Mouse (Mus musculus) olfactory bulb, adult 2 months (tissue): ENCODE data around the gene Nav2.

Source experiments
- CTCF ChIP-seq: fragments of 200-500 bp; IDR thresholded peaks from 2 replicates; pipeline ENCODE4 v1.5.1; 2012; ENCODE audit warnings: low read depth, mild to moderate bottlenecking, low read length, moderate library complexity; ENCODE audit not compliant: insufficient read depth
- POLR2A ChIP-seq: fragments of 200-500 bp; IDR thresholded peaks from 2 replicates; pipeline ENCODE4 v1.6.1; 2012; ENCODE audit warnings: mild to moderate bottlenecking, low read depth, low read length, moderate library complexity; ENCODE audit not compliant: insufficient read depth

GRCm38 (mm10) chr7:49273907-49274656 lies 365.6 kb downstream of the Nav2 start:
- no peak for TF ChIP-seq POLR2A
- no peak for TF ChIP-seq CTCF
